Mouse (Mus musculus) limb, embryonic 13.5 days (tissue): ENCODE results near the gene S1pr3. TPM values are rescaled to one million over a fixed set of nuclear protein-coding genes. Genes with fewer than 3 reads are reported as not detected.

ENCODE experiments used
- ATAC-seq: fragments of 200-750 bp; cut with Nextera tagmentation; 2 replicates; pipeline ENCODE4 v1.8.0; 2017; ENCODE audit warnings: low read depth, moderate number of reproducible peaks, moderate TSS enrichment; ENCODE audit not compliant: low FRiP score
- H3K27ac ChIP-seq: fragments of 300-500 bp; sonication (generic); 2 replicates; pipeline ENCODE4 v1.5.1; 2015; ENCODE audit warnings: inconsistent platforms, mild to moderate bottlenecking, moderate library complexity
- H3K27me3 ChIP-seq: fragments of 300-500 bp; sonication (generic); 2 replicates; pipeline ENCODE4 v1.6.1; 2015; ENCODE audit warnings: mild to moderate bottlenecking, inconsistent platforms
- H3K36me3 ChIP-seq: fragments of 300-500 bp; sonication (generic); 2 replicates; pipeline ENCODE4 v1.6.1; 2015; ENCODE audit warnings: inconsistent platforms, mild to moderate bottlenecking, moderate library complexity
- H3K4me1 ChIP-seq: fragments of 300-500 bp; sonication (generic); 2 replicates; pipeline ENCODE4 v1.6.1; 2015; ENCODE audit warnings: inconsistent platforms
- H3K4me2 ChIP-seq: fragments of 300-500 bp; sonication (generic); replicated peaks from 2 replicates; pipeline ENCODE4 v1.6.1; 2015; ENCODE audit warnings: inconsistent platforms, mild to moderate bottlenecking, moderate library complexity
- H3K4me3 ChIP-seq: fragments of 300-500 bp; sonication (generic); 2 replicates; pipeline ENCODE4 v1.5.1; 2015; ENCODE audit warnings: moderate library complexity, mild to moderate bottlenecking, inconsistent platforms
- H3K9ac ChIP-seq: fragments of 300-500 bp; sonication (generic); 2 replicates; pipeline ENCODE4 v1.6.1; 2015; ENCODE audit warnings: mild to moderate bottlenecking, inconsistent platforms
- H3K9me3 ChIP-seq: fragments of 300-500 bp; sonication (generic); 2 replicates; pipeline ENCODE4 v1.6.1; 2016; ENCODE audit warnings: inconsistent platforms
- WGBS: fragments of 180-500 bp; shearing (Covaris S2); methylation state at CpG from one replicate; pipeline ENCODE4 v1.1.7; 2015; 5-methylcytosine and 5-hydroxymethylcytosine counted together
- polyA plus RNA-seq: library from polyadenylated mRNA; unstranded; fragments of >200 nt; fragmentation: Nextera tagmentation; extraction: Ambion mirVana; gene quantifications from 2 replicates; pipeline ENCODE4 v1.2.1, GENCODE M21; 2015

Gene S1pr3
- polyA plus RNA-seq, 1 experiment from 2014 or later, result 161 TPM

DNA sequence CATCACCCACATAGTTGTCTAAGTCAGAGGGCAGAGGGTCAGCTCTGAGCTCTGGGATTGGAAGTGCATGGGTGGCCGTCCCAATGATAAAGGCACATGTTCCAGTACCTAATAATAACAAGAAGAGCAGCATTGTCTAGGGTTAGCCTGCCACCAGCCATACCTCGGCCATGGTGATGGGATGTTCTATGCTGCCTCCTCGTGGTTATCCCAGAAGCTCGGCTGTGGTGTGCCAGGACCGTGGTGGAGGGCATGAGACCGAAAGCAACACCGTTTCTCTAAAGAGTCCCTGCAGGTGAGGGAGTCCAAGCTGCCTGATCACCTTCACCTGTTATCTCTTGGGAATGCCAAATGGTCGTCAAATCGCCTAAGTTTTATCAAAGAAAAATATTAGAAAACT is 15.2 kb downstream of the S1pr3 start:
- H3K4me3 ChIP-seq, result no peak overlapping the region
- no peak overlapping the region for H3K4me2 ChIP-seq
- H3K27ac ChIP-seq, result no peak overlapping the region
- H3K9me3 ChIP-seq, result no peaks in the 10 kb centered on the region
- ATAC-seq, result no peak
- 73% methylated on average over 9 of the region's 9 CpGs for WGBS
- no peak overlapping the region for H3K9ac ChIP-seq
- H3K27me3 ChIP-seq, result no peaks in the 10 kb centered on the region
- H3K4me1 ChIP-seq, result peaks cover 12% of the 10 kb centered on the region; the same call in 1 of the 2 replicates
- peaks cover 47% of the 10 kb centered on the region for H3K36me3 ChIP-seq

DNA sequence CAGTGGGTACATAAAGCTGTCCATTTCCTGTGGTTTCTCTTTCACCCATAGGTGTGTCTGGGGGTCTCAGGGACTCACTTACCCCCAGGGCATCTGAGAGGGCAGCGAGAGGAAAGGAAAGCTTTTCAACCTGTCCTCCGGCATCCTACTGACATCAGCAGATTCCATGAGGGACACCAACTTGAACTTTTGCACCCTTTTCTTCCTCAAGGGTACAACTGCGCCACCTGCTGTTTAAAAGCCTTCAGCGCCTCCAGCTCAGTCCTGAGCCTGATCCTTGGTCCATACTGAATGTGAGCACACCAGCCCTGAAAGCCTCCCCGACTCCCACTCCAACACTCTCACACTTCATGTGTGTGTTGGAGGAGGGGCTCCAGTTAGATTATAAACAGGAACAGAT is 16.2 kb downstream of the S1pr3 start:
- Histone ChIP-seq H3K27me3 (no peaks in the 10 kb centered on the region), H3K36me3 (peaks cover 37% of the 10 kb centered on the region), H3K9me3 (no peaks in the 10 kb centered on the region), H3K4me1 (0 out of 2 replicates have a peak, but pooled peaks cover 5% of the 10 kb centered on the region), H3K9ac (no peak overlapping the region), H3K27ac (no peak overlapping the region; the same call in 1 of the 2 replicates), H3K4me3 (no peak overlapping the region), H3K4me2 (no peak overlapping the region)
- WGBS, result 16% methylated on average over 5 of the region's 5 CpGs
- no peak for ATAC-seq

DNA sequence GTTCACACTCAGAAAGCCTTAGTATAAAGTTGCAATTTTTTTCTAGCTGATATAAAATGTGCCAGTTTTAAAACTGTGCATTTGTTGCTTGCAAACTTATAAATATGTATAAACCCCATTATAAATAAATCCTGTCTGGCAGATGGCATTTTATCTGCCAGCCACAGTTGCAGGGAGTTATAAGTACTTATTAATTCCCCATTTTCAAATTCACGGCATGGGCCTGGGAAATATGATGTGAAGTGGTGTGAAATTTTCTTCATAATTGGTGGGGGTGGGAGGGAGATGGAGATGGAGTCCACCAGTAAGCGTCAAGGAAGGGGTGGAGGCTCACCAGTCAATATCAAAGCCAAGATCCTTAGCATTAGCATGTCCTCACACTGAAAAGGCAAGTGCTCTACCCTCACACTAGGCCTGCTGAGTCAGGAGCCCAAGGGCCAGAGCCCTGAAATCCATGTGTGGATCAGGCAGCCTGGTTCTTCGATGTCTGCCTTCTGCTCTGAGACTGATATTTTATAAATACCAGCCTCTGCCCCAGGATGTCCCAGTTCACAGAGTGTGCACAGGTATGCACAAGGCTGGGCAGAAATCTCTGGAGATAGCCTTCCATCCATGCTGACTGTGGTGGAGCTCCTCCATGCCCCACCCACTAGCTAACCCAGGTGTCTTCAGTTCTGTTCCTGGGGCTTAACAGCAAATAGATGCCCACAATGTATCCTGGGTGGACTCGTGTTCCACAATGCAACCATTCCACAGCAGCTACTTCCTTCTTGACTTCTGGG is 17.4 kb downstream of the S1pr3 start:
- WGBS, result 76% methylated on average over 4 of the region's 4 CpGs
- Histone ChIP-seq H3K9ac (no peak overlapping the region), H3K27ac (no peak overlapping the region), H3K4me2 (no peak overlapping the region), H3K4me1 (0 out of 2 replicates have a peak, but pooled peaks cover 5% of the 10 kb centered on the region), H3K4me3 (no peak overlapping the region), H3K27me3 (no peaks in the 10 kb centered on the region), H3K36me3 (peaks cover 25% of the 10 kb centered on the region), H3K9me3 (no peaks in the 10 kb centered on the region)
- no peak for ATAC-seq

DNA sequence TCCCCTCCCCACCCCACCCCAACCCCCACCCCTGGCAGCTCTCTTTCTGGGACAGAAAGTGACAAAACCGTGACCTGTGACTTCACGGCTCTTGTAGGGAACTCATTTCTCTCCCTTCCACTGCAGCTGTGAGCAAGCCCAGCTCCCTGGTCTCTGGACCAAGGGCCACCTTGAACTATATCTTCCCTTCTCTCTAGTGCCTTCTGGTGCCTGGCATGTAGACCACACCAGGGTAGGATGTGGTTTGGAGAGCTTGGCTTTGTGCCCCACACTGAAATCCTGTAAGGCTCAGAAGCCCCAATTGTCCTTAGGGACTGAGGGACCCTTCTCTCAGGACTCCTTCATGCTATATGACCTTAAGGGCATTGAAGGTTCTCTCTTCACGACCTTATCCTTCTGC is 24.9 kb downstream of the S1pr3 start:
- 0 out of 2 replicates have a peak, but pooled peaks cover 3% of the 10 kb centered on the region for H3K27me3 ChIP-seq
- H3K4me2 ChIP-seq, result no peak overlapping the region
- H3K27ac ChIP-seq, result no peak overlapping the region
- ATAC-seq, result no peak
- H3K4me3 ChIP-seq, result no peak overlapping the region
- H3K4me1 ChIP-seq, result no peaks in the 10 kb centered on the region
- WGBS, result 42% methylated on average over 3 of the region's 3 CpGs
- no peak overlapping the region for H3K9ac ChIP-seq
- no peaks in the 10 kb centered on the region for H3K9me3 ChIP-seq
- H3K36me3 ChIP-seq, result no peaks in the 10 kb centered on the region

DNA sequence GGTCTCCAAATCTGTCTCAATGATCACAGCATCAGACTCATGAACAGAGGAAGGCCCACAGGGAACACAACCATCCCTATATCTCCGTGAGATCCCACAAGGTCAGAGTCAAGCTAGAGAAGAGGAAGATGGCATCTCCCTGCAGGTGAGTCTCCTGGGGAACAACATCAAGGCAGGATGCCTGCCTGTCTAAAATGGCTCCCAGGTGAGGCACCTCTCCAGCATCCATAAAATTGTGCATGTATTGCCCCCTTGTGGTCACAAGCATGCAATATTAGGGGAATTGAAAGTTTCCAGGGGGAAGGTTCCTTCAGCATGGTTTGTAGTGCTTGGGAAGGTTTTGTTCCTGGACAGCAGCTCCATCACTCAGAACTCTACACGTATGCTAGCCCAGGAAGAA is 26.0 kb downstream of the S1pr3 start:
- 64% methylated on average over 2 of the region's 2 CpGs for whole genome bisulfite sequencing
- no peak for ATAC-seq

DNA sequence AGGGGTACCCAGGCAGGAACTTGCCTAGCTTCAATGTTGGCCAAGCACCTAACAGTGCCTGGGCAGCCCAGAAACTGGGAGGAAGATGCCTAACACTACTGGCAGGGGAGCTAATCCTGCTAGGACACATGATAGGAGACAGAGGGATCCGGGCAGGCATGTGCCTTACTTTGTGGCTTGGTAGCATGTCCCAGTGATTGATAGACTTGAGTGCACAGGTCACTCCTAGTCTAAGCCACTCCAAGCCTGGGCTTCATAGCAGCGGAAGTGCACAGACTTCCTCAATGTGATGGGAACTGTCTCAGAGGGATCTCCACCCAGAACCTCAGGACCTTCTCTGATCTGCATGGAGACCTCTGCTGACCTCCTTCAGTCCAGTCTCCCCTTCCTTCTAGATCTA is 26.7 kb downstream of the S1pr3 start:
- WGBS, result 48% methylated on average over 2 of the region's 2 CpGs
- H3K4me1 ChIP-seq, result no peaks in the 10 kb centered on the region
- no peaks in the 10 kb centered on the region for H3K9me3 ChIP-seq
- H3K4me2 ChIP-seq, result no peak overlapping the region
- no peak overlapping the region for H3K9ac ChIP-seq
- ATAC-seq, result no peak
- no peaks in the 10 kb centered on the region for H3K36me3 ChIP-seq
- H3K4me3 ChIP-seq, result no peak overlapping the region
- no peak overlapping the region for H3K27ac ChIP-seq
- H3K27me3 ChIP-seq, result 0 out of 2 replicates have a peak, but pooled peaks cover 3% of the 10 kb centered on the region

More for the DNA sequence above, 26.0 kb downstream of the S1pr3 start:
- no peaks in the 10 kb centered on the region for H3K4me1 ChIP-seq
- no peaks in the 10 kb centered on the region for H3K36me3 ChIP-seq
- no peak overlapping the region for H3K4me3 ChIP-seq
- H3K27me3 ChIP-seq, result 0 out of 2 replicates have a peak, but pooled peaks cover 3% of the 10 kb centered on the region
- no peaks in the 10 kb centered on the region for H3K9me3 ChIP-seq
- H3K9ac ChIP-seq, result no peak overlapping the region
- H3K27ac ChIP-seq, result no peak overlapping the region
- H3K4me2 ChIP-seq, result no peak overlapping the region

DNA sequence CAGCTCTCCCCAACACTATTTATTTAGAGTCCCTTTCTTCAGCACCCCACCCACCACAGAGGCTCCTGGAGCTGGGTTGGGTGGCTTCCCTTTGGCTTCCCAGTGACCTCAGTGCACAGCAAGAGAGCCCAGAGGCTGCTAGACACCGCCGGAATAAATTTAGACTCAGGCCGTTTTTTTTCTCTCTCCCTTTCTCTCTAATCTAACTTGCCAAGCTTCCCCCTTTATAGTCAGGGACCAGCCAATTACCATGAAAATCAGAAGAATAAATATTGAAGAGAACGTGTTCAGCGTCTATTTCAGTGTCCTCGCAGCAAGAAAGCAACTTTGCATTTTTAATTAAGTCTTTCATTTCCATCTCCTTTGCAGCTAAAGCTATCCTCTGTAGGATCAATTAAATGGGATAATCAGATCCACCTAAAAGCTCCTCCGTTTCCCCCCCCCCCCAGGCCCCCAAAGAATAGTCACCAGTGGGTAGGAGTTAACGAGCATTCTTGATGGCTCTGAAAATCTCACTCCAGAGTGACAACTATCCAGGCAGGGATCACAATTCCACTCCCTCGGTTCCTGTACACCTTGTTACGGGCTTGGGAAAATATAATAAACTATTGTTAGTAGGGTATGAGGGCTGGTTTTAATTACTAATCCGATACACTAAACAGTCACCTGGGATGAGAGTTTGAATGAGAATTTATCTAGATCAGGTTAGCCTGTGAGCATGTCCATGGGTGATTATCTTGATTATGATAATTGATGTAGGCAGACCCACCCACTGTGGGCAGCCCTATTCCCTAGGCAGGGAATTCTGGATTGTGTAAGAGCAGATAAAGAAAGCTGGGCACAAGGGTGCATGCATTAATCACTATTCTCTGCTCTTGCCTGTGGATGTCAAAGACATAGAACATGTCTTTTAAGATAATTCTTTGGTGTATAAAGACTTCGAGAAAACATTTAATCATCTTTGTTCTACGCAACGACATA is 29.0 kb downstream of the S1pr3 start:
- no peak overlapping the region for H3K9ac ChIP-seq
- no peaks in the 10 kb centered on the region for H3K9me3 ChIP-seq
- H3K4me3 ChIP-seq, result no peak overlapping the region
- no peaks in the 10 kb centered on the region for H3K36me3 ChIP-seq
- ATAC-seq, result no peak
- H3K4me1 ChIP-seq, result no peaks in the 10 kb centered on the region
- H3K4me2 ChIP-seq, result no peak overlapping the region
- no peak overlapping the region for H3K27ac ChIP-seq
- 0 out of 2 replicates have a peak, but pooled peaks cover 3% of the 10 kb centered on the region for H3K27me3 ChIP-seq
- 72% methylated on average over 14 of the region's 14 CpGs for WGBS

DNA sequence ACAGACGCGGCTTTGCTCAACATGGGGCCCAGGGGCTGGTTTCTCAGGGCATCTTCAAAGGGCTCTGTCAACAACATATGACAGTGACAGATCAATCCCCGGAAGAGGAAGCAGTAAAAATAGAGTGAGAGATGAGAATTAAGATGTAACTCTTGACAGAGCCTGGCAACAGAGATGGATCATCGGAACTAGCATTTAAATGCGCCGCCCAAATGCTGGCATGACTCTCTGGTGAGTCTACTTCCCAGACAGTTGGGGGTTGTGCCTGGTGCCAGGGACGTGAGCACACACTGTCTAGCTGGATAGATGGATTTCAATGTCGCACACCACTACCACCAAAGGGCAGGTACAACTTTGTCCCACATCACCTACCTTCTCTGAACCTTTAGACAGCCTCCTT is 34.5 kb downstream of the S1pr3 start:
- no peak overlapping the region for H3K27ac ChIP-seq
- no peaks in the 10 kb centered on the region for H3K4me1 ChIP-seq
- no peaks in the 10 kb centered on the region for H3K9me3 ChIP-seq
- no peak overlapping the region for H3K4me3 ChIP-seq
- no peak for ATAC-seq
- 85% methylated on average over 8 of the region's 8 CpGs for WGBS
- H3K36me3 ChIP-seq, result no peaks in the 10 kb centered on the region
- no peak overlapping the region for H3K4me2 ChIP-seq
- H3K27me3 ChIP-seq, result no peaks in the 10 kb centered on the region
- H3K9ac ChIP-seq, result no peak overlapping the region

DNA sequence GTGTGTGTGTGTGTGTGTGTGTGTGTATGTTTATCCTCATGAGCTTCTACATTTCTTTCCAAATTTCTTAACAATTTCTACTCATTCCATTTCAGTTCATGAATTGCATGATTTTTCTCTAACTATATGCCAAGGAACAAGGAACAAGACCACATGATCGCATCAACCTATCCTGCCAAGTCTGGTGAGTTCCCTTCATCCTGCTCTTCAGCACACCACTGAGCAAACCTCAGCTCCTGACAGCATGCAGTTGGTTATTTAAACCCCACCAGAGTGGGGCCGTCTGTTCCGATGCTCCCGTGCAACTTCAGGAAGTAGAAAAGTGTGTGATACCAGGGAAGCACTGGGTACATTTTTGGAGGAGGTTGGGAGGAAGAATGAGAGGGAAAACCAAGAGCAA is 38.1 kb downstream of the S1pr3 start:
- H3K27me3 ChIP-seq, result no peaks in the 10 kb centered on the region
- no peaks in the 10 kb centered on the region for H3K4me1 ChIP-seq
- no peak overlapping the region for H3K9ac ChIP-seq
- no peak overlapping the region for H3K4me3 ChIP-seq
- H3K36me3 ChIP-seq, result no peaks in the 10 kb centered on the region
- no peak for ATAC-seq
- H3K9me3 ChIP-seq, result no peaks in the 10 kb centered on the region
- no peak overlapping the region for H3K4me2 ChIP-seq
- no peak overlapping the region for H3K27ac ChIP-seq
- WGBS, result 73% methylated on average over 4 of the region's 4 CpGs

DNA sequence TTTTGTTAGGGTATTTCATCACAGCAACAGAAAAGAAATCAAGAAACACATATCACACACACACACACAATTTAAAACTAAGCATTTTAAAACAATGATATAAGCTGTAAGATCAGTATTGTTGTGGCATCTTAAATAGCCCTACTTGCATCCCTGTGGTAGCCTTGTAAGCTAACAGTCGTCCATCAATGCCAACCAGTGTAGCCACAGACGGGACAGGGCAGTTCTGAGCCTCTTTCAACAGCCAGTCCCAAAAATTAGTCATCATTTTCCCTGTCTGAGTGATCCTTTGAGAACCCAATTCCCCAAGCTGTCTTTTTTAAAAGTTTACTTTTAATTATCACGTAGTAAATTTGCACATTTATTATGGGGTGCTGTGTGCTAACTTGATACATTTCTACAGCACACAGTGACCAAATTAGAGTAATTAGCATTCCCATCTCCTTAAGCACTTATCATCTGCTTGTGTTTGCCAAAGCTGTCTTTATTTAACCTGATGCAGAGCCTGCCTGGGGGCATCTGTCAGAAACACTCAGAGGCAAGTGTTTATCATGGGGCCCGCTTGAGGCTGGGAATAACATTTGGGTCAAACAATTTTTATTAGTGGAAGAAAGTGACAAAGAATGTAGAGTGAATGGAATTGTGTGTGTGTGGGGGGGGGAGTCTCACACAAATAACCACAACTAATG is 47.9 kb downstream of the S1pr3 start:
- Histone ChIP-seq H3K36me3 (no peaks in the 10 kb centered on the region), H3K27ac (no peak overlapping the region), H3K27me3 (no peaks in the 10 kb centered on the region), H3K4me1 (no peaks in the 10 kb centered on the region), H3K4me3 (no peak overlapping the region), H3K9ac (no peak overlapping the region), H3K9me3 (no peaks in the 10 kb centered on the region), H3K4me2 (no peak overlapping the region)
- no peak for ATAC-seq
- 21% methylated on average over 4 of the region's 4 CpGs for WGBS

DNA sequence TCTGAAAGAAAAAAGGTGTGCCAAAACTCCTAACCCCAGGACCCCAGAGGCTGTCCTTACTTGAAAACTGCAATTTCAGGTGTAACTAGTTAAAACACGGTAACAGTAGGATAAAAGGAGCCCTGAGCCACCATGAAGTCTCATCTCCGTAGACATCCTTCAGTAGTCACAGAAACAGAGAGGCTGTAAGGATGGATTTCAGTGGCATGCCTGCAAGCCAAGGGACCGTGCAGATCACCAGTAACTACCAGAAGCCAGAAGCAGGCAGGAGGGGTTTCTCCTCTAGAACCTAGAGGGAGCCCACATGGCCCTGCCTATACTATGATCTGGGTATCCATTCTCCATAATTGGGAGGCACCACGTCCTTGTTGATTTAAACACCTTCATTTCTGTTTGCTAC is 55.9 kb downstream of the S1pr3 start:
- ATAC-seq, result no peak
- peaks cover 3% of the 10 kb centered on the region; the same call in 1 of the 2 replicates for H3K27me3 ChIP-seq
- H3K4me1 ChIP-seq, result 0 out of 2 replicates have a peak, but pooled peaks cover 4% of the 10 kb centered on the region
- no peaks in the 10 kb centered on the region for H3K36me3 ChIP-seq
- no peak overlapping the region for H3K27ac ChIP-seq
- H3K9me3 ChIP-seq, result no peaks in the 10 kb centered on the region
- 61% methylated on average over 4 of the region's 4 CpGs for WGBS
- no peak overlapping the region for H3K4me3 ChIP-seq
- H3K4me2 ChIP-seq, result no peak overlapping the region
- no peak overlapping the region for H3K9ac ChIP-seq
